Mouse (Mus musculus): Measurements from ENCODE around the gene Ctnnd2. TPM values are rescaled to one million over a fixed set of nuclear protein-coding genes. Genes with fewer than 3 reads are reported as not detected.
A peak's percentile ranks its signal among the peaks of the same experiment; 100 is the strongest.
"Not testable (repeated sequence)": the region's sequence is repeated elsewhere in the genome, so short reads cannot be mapped to it uniquely, and the experiment has no call there.

The Ctnnd2 gene
- 1.7 and 1.8 TPM in 2 replicates for polyA plus RNA-seq (2015; fragmentation: Nextera tagmentation; extraction: Ambion mirVana)

- WGBS: under 1% methylated on average over 116 of the region's 136 CpGs
- ATAC-seq (ENCODE audit: insufficient number of reproducible peaks, low FRiP score, low TSS enrichment, low read depth): peak; percentile 69; the same call in 1 of the 2 replicates
- Histone ChIP-seq H3K36me3 (no peaks in the 10 kb centered on the region), H3K4me3 (peak within 1 kb of the TSS; percentile 66), H3K9me3 (no peaks in the 10 kb centered on the region), H3K9ac (peak within 1 kb of the TSS; percentile 35; the same call in 1 of the 2 replicates), H3K4me1 (peaks cover 14% of the 10 kb centered on the region), H3K4me2 (peak within 1 kb of the TSS; percentile 98), H3K27ac (no peak within 1 kb of the TSS), H3K27me3 (peaks cover 47% of the 10 kb centered on the region)
These were observed at the start of gene Ctnnd2 for GRCm38 (mm10) chr15:30172391-30173281. TSS of gene Ctnnd2 (plus strand) at chr15:30172593.

DNA sequence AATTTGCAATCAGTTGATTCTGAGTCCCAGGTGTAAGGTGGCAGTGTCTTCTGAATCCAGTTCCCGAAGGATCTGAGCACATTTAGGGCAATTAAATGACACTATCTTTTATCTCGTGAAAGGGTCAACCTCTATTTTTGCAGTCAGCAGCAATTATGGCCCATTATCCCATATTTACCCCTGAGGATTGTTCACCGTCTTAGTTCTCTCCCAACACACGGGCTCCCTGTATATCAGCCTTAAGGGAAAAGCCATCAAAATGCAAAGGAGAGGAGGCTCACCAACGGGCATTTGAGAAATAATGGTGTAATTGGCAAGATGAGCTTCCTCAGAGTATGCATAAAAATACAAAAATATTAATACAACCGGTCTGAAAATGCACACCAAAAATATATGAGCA, 41.7 kb upstream of the Ctnnd2 start:
- H3K4me2 ChIP-seq: no peak overlapping the region
- H3K27me3 ChIP-seq: no peaks in the 10 kb centered on the region
- ATAC-seq (ENCODE audit: insufficient number of reproducible peaks, low FRiP score, low TSS enrichment, low read depth): no peak
- no peaks in the 10 kb centered on the region for H3K9me3 ChIP-seq
- no peaks in the 10 kb centered on the region for H3K36me3 ChIP-seq
- no peak overlapping the region for H3K4me3 ChIP-seq
- H3K27ac ChIP-seq: no peak overlapping the region
- no peaks in the 10 kb centered on the region for H3K4me1 ChIP-seq
- 62% methylated on average over 6 of the region's 6 CpGs for WGBS
- H3K9ac ChIP-seq: no peak overlapping the region

GRCm38 (mm10) chr15:30139626-30140025, 32.8 kb upstream of the Ctnnd2 start:
- 50% methylated on average over 1 of the region's 1 CpGs for WGBS
- not testable (repeated sequence) for H3K27me3 ChIP-seq; H3K4me1 ChIP-seq; H3K9me3 ChIP-seq; H3K27ac ChIP-seq; H3K9ac ChIP-seq; H3K4me3 ChIP-seq; H3K36me3 ChIP-seq; ATAC-seq (ENCODE audit: insufficient number of reproducible peaks, low FRiP score, low TSS enrichment, low read depth); H3K4me2 ChIP-seq

DNA sequence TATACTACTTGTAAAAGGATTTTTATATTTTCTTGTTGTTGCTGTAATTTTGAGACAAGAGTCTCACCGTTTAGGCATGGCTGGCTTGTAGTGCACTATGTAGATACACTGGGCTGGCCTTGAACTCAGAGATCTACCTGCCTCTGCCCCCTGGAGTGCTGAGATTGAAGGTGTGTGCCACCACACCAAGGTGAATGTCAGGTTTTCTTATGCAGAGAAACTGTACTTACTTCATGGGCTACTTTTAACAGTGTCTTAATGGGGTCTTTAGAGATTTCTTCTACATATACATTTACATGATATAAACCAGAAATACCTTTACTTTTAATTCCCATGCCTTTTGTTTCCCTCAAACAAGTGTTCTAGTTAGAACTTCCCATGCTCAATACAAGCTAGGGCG, 27.0 kb upstream of the Ctnnd2 start:
- ATAC-seq (ENCODE audit: insufficient number of reproducible peaks, low FRiP score, low TSS enrichment, low read depth): no peak

DNA sequence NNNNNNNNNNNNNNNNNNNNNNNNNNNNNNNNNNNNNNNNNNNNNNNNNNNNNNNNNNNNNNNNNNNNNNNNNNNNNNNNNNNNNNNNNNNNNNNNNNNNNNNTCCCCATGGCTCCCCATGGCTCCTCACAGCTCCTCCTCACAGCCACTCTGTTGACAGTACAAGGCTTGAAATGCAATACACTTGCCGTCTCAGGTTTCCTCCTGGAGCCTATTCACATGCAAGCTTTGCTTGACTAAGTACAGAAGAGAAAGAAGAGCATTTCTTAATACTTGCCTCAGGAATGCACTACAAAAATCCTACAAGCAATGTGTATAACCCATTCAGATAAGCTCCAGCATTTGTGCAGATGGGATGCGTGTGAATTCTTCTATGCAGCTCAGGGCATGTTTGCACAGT, 20.2 kb upstream of the Ctnnd2 start:
- ATAC-seq (ENCODE audit: insufficient number of reproducible peaks, low FRiP score, low TSS enrichment, low read depth): no peak

More for the DNA sequence above, 27.0 kb upstream of the Ctnnd2 start:
- 79% methylated on average over 2 of the region's 2 CpGs for WGBS
- Histone ChIP-seq H3K27me3 (no peaks in the 10 kb centered on the region), H3K4me2 (no peak overlapping the region), H3K9ac (no peak overlapping the region), H3K36me3 (no peaks in the 10 kb centered on the region), H3K27ac (no peak overlapping the region), H3K4me3 (no peak overlapping the region), H3K4me1 (no peaks in the 10 kb centered on the region), H3K9me3 (no peaks in the 10 kb centered on the region)

DNA sequence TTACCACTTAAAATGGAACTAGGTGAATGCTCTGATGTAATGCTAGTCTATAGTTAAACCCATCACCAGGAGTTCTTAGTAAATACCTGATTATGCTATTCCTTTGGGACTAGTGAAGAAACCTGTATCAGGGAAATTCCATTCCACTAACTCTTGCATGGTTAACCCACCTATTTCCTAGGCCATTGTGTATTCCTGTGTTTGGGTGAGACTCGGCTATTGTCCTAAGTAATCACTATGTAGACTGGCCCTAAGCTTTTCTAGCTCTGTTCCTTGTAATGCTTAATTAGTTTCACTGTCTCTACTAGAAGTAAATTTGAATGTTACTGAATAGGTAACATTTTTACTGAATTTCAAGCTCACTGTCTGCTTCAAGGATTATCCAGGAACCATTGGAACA, 14.4 kb upstream of the Ctnnd2 start:
- Histone ChIP-seq H3K36me3 (no peaks in the 10 kb centered on the region), H3K9ac (no peak overlapping the region), H3K27ac (no peak overlapping the region), H3K4me1 (no peaks in the 10 kb centered on the region), H3K27me3 (no peaks in the 10 kb centered on the region), H3K9me3 (no peaks in the 10 kb centered on the region), H3K4me3 (no peak overlapping the region), H3K4me2 (no peak overlapping the region)
- no peak for ATAC-seq (ENCODE audit: insufficient number of reproducible peaks, low FRiP score, low TSS enrichment, low read depth)
- WGBS: 93% methylated on average over 1 of the region's 1 CpGs

More for the DNA sequence above, 20.2 kb upstream of the Ctnnd2 start:
- Histone ChIP-seq H3K4me2 (no peak overlapping the region), H3K4me3 (no peak overlapping the region), H3K9ac (no peak overlapping the region), H3K27me3 (no peaks in the 10 kb centered on the region), H3K9me3 (no peaks in the 10 kb centered on the region), H3K27ac (no peak overlapping the region), H3K4me1 (no peaks in the 10 kb centered on the region), H3K36me3 (no peaks in the 10 kb centered on the region)
- WGBS: 43% methylated on average over 2 of the region's 2 CpGs

GRCm38 (mm10) chr15:30170031-30170430, 2.4 kb upstream of the Ctnnd2 start:
- peaks cover 47% of the 10 kb centered on the region for H3K27me3 ChIP-seq
- H3K4me2 ChIP-seq: no peak overlapping the region
- H3K9me3 ChIP-seq: no peaks in the 10 kb centered on the region
- no peak overlapping the region for H3K9ac ChIP-seq
- ATAC-seq (ENCODE audit: insufficient number of reproducible peaks, low FRiP score, low TSS enrichment, low read depth): no peak
- peaks cover 14% of the 10 kb centered on the region for H3K4me1 ChIP-seq
- no peak overlapping the region for H3K27ac ChIP-seq
- 69% methylated on average over 8 of the region's 8 CpGs for WGBS
- H3K36me3 ChIP-seq: no peaks in the 10 kb centered on the region
- no peak overlapping the region for H3K4me3 ChIP-seq

DNA sequence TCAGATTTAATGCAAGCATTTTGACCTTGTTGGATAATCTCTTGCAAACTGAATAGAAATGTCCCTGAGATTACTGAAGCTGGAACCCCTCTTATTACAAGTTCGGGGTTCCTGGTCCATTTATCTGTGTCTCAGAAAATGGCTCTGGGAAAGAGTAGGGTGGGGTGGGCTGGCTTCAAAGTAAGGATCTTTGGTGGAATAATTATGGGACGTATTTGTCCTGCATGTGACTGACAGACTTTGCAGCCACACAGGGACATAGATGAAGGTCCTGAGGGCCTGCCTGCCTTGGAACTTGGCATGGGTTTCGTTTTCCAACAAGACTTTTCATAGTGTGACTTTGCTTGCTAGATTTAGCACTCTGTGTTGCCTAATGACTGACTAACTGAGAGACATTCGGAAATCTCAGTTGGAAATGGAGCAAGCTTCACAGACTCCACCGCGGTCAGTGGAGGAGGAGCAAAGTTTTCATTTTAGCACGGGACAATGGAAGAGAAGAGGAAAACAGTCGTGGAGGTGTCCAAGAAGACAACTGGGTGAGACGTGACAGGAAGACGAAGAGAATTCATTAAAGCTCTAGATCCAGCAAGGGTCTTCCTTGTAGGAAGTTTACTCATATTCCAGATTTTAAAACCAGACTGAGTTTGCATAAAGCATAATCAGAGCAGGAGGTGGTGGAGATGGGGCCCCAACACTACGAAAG, 749 bp upstream of the Ctnnd2 start:
- Histone ChIP-seq H3K4me3 (peak overlapping the region; percentile 66), H3K9me3 (no peaks in the 10 kb centered on the region), H3K9ac (no peak overlapping the region), H3K4me1 (peaks cover 14% of the 10 kb centered on the region), H3K27me3 (peaks cover 47% of the 10 kb centered on the region), H3K27ac (no peak overlapping the region), H3K4me2 (peak overlapping the region; percentile 98), H3K36me3 (no peaks in the 10 kb centered on the region)
- ATAC-seq (ENCODE audit: insufficient number of reproducible peaks, low FRiP score, low TSS enrichment, low read depth): no peak
- WGBS: 21% methylated on average over 11 of the region's 11 CpGs

- Histone ChIP-seq H3K9me3 (no peaks in the 10 kb centered on the region), H3K4me1 (peaks cover 14% of the 10 kb centered on the region), H3K36me3 (no peaks in the 10 kb centered on the region), H3K27me3 (peaks cover 45% of the 10 kb centered on the region), H3K4me2 (peak overlapping the region; percentile 98), H3K4me3 (peak overlapping the region; percentile 66), H3K27ac (no peak overlapping the region), H3K9ac (peak overlapping the region; percentile 35; the same call in 1 of the 2 replicates)
- under 1% methylated on average over 29 of the region's 29 CpGs for WGBS
- ATAC-seq (ENCODE audit: insufficient number of reproducible peaks, low FRiP score, low TSS enrichment, low read depth): no peak
These were observed 1.1 kb downstream of the Ctnnd2 start for GRCm38 (mm10) chr15:30173370-30173941.

DNA sequence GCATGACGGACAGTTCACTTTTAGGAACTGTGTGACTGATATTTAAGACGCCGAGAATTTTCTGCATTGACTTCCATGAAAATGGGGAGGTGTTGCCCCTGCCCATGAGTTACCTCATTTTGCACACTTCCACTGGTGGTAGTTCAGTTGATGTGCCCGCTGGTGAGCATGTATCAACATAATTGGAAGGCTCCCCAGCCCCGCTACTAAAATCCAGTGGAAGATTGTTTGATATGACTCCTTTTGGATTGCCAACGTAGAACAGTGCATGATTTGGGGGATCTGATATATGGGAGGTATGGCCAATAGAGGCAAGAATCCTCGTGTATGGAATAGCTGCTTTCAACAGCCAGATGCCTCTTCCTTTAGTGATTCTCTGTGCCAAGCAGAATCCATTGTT, 1.9 kb downstream of the Ctnnd2 start:
- Histone ChIP-seq H3K27me3 (peaks cover 44% of the 10 kb centered on the region), H3K4me2 (no peak overlapping the region), H3K9me3 (no peaks in the 10 kb centered on the region), H3K36me3 (no peaks in the 10 kb centered on the region), H3K4me1 (peaks cover 14% of the 10 kb centered on the region), H3K9ac (no peak overlapping the region), H3K4me3 (peak overlapping the region; percentile 66; the same call in 1 of the 2 replicates), H3K27ac (no peak overlapping the region)
- no peak for ATAC-seq (ENCODE audit: insufficient number of reproducible peaks, low FRiP score, low TSS enrichment, low read depth)
- WGBS: 48% methylated on average over 7 of the region's 7 CpGs

GRCm38 (mm10) chr15:30184020-30184419, 11.6 kb downstream of the Ctnnd2 start:
- WGBS: 90% methylated on average over 7 of the region's 7 CpGs
- no peaks in the 10 kb centered on the region for H3K4me1 ChIP-seq
- H3K4me3 ChIP-seq: no peak overlapping the region
- no peak for ATAC-seq (ENCODE audit: insufficient number of reproducible peaks, low FRiP score, low TSS enrichment, low read depth)
- no peaks in the 10 kb centered on the region for H3K9me3 ChIP-seq
- H3K27ac ChIP-seq: no peak overlapping the region
- H3K27me3 ChIP-seq: no peaks in the 10 kb centered on the region
- H3K36me3 ChIP-seq: no peaks in the 10 kb centered on the region
- no peak overlapping the region for H3K9ac ChIP-seq
- no peak overlapping the region for H3K4me2 ChIP-seq

DNA sequence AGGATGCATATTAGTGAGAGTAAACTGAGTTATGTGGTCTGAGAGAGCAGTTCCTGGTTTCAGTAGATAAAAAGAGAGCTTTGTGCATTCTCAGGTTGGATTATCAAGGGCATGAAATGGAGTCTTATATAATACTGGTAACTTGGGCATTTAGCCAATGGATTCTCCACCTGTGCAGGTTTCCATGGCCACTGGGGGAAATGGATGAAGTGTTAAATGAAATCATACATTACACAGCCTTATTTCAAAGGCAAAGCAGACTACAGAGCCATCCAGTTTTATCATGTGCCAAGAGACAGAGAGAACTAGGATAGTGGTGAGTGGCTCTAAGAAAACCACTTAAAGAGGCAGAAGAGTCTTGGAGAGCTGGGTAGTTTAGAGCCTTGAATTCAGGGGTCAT, 18.5 kb downstream of the Ctnnd2 start:
- Histone ChIP-seq H3K4me3 (no peak overlapping the region), H3K4me1 (no peaks in the 10 kb centered on the region), H3K4me2 (no peak overlapping the region), H3K36me3 (no peaks in the 10 kb centered on the region), H3K9ac (no peak overlapping the region), H3K27me3 (no peaks in the 10 kb centered on the region), H3K9me3 (no peaks in the 10 kb centered on the region), H3K27ac (no peak overlapping the region)
- ATAC-seq (ENCODE audit: insufficient number of reproducible peaks, low FRiP score, low TSS enrichment, low read depth): no peak

Data from limb, embryonic 15.5 days (tissue).